Mouse (Mus musculus) embryonic fibroblast, embryonic 13.5 days (primary cell): ENCODE data around the gene Nkain2.

Experiments
- CTCF ChIP-seq: IDR thresholded peaks from 2 replicates; pipeline ENCODE4 v1.5.1; 2011; ENCODE audit warnings: mild to moderate bottlenecking, control low read depth, low read length, moderate library complexity, borderline replicate concordance; ENCODE audit not compliant: insufficient read depth
- POLR2A ChIP-seq: IDR thresholded peaks from 2 replicates; pipeline ENCODE4 v1.6.1; 2011; ENCODE audit warnings: low read depth, mild to moderate bottlenecking, control low read depth, low read length, moderate library complexity

DNA sequence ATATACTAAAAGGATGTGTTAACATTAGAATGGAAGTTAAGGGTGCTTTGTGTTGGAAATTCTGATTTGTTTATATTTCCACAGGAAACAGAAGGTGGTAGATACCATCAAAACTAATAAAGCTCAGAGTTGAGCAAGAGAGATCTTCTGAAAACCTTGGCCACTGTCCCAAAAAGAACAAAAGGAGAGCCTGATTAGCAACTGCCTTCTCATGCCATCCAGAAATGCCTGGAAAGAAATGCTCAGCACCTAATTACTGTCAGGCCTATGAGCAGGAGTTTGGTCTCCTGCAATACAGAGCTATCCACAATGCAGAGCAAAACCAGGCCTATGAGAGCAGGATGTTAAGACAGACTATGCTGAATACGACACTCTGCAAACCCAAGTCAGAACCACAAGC, 897.1 kb downstream of the Nkain2 start:
- TF ChIP-seq CTCF = no peak
- TF ChIP-seq POLR2A = no peak
